Mouse (Mus musculus): ENCODE measurements around the gene Ddi1. TPM values are rescaled to one million over a fixed set of nuclear protein-coding genes. Genes with fewer than 3 reads are reported as not detected.
"Not testable (repeated sequence)": the region's sequence is repeated elsewhere in the genome, so short reads cannot be mapped to it uniquely, and the experiment has no call there.

The Ddi1 gene
- polyA plus RNA-seq, 1 experiment from 2014 or later: not detected

DNA sequence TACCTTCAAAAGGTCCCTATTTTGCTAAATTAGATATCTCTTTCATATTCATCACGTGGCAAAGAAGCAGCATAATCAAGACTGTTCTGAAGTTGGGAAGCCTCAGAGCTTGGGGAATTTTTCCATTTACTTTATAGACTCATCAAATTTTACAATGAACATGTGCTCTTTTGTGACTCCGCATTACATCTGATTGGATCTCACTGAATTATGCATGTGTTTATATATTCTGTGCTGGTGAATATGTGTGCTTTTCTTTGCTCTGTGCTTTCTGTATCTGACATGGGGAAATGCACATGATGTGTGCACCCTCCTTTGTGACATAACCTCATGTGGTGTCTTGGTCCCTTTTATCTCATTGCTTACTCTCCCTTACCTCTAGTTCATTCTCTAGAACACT lies 17.7 kb downstream of the Ddi1 start:
- Histone ChIP-seq H3K27ac (replicated peaks) (no peak overlapping the region), H3K27me3 (no peaks in the 10 kb centered on the region), H3K4me1 (replicated peaks) (no peaks in the 10 kb centered on the region), H3K9ac (no peak overlapping the region), H3K9me3 (replicated peaks) (no peaks in the 10 kb centered on the region), H3K4me2 (no peak overlapping the region), H3K36me3 (replicated peaks) (no peaks in the 10 kb centered on the region), H3K4me3 (replicated peaks) (no peak overlapping the region)
- no peak for ATAC-seq (ENCODE audit: insufficient read depth)
- WGBS (ENCODE audit: insufficient replicate concordance): 59% methylated on average over 2 of the region's 2 CpGs

DNA sequence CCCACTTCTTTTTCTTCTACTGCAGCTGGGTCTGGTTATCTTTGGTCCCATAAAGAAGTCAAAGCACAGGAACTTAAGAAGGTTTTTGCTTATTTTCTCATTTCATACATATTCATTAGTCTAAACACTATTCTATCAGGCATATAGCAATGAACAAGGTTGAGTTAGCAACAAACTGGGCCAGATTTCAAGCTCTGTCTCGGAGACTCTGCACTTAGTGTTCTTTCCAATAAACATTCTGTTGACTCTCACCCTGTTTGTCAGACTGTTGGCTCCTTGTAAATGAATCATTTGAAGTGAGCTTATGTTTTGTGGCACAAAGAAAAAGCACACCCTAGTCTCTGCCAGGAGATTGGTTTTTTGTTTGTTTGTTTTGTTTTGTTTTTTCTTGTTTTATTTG lies 19.3 kb downstream of the Ddi1 start:
- no peak overlapping the region for H3K9ac ChIP-seq
- H3K27me3 ChIP-seq: no peaks in the 10 kb centered on the region
- no peaks in the 10 kb centered on the region for H3K4me1 ChIP-seq (replicated peaks)
- ATAC-seq (ENCODE audit: insufficient read depth): no peak
- H3K4me3 ChIP-seq (replicated peaks): no peak overlapping the region
- H3K36me3 ChIP-seq (replicated peaks): no peaks in the 10 kb centered on the region
- H3K27ac ChIP-seq (replicated peaks): no peak overlapping the region
- WGBS (ENCODE audit: insufficient replicate concordance): 39% methylated on average over 1 of the region's 1 CpGs
- H3K9me3 ChIP-seq (replicated peaks): no peaks in the 10 kb centered on the region
- H3K4me2 ChIP-seq: no peak overlapping the region

DNA sequence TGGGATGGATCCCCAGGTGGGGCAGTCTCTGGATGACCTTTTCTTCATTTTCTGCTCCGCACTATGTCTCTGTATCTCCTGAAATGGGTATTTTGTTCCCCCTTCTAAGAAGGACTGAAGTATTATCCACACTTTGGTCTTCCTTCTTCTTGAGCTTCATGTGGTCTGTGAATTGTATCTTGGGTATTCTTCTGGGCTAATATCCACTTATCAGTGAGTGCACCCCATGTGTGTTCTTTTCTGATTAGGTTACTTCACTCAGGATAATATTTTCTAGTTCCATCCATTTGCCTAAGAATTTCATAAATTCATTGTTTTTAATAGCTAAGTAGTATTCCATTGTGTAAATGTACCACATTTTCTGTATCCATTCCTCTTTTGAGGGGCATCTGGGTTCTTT lies 33.7 kb downstream of the Ddi1 start:
- H3K36me3 ChIP-seq (replicated peaks); H3K4me1 ChIP-seq (replicated peaks); H3K27ac ChIP-seq (replicated peaks); H3K9ac ChIP-seq; H3K9me3 ChIP-seq (replicated peaks); H3K4me3 ChIP-seq (replicated peaks); H3K27me3 ChIP-seq; H3K4me2 ChIP-seq: not testable (repeated sequence)
- 38% methylated on average over 1 of the region's 1 CpGs for whole genome bisulfite sequencing (ENCODE audit: insufficient replicate concordance)
- peak; percentile 64 for ATAC-seq (ENCODE audit: insufficient read depth)

GRCm38 (mm10) chr9:6217505-6217904 lies 52.1 kb downstream of the Ddi1 start:
- no peaks in the 10 kb centered on the region for H3K27me3 ChIP-seq
- H3K27ac ChIP-seq (replicated peaks): no peak overlapping the region
- 44% methylated on average over 1 of the region's 1 CpGs for WGBS (ENCODE audit: insufficient replicate concordance)
- no peaks in the 10 kb centered on the region for H3K9me3 ChIP-seq (replicated peaks)
- no peaks in the 10 kb centered on the region for H3K4me1 ChIP-seq (replicated peaks)
- H3K4me3 ChIP-seq (replicated peaks): no peak overlapping the region
- no peak for ATAC-seq (ENCODE audit: insufficient read depth)
- no peak overlapping the region for H3K4me2 ChIP-seq
- H3K36me3 ChIP-seq (replicated peaks): no peaks in the 10 kb centered on the region
- H3K9ac ChIP-seq: no peak overlapping the region

- 51% methylated on average over 5 of the region's 5 CpGs for WGBS (ENCODE audit: insufficient replicate concordance)
- H3K27me3 ChIP-seq: no peaks in the 10 kb centered on the region
- no peak overlapping the region for H3K27ac ChIP-seq (replicated peaks)
- no peak for ATAC-seq (ENCODE audit: insufficient read depth)
- H3K4me3 ChIP-seq (replicated peaks): no peak overlapping the region
- H3K4me1 ChIP-seq (replicated peaks): no peaks in the 10 kb centered on the region
- no peaks in the 10 kb centered on the region for H3K9me3 ChIP-seq (replicated peaks)
- no peaks in the 10 kb centered on the region for H3K36me3 ChIP-seq (replicated peaks)
- no peak overlapping the region for H3K4me2 ChIP-seq
- no peak overlapping the region for H3K9ac ChIP-seq
Observed at GRCm38 (mm10) chr9:6212862-6213261, 56.8 kb downstream of the Ddi1 start.

Other genes starting within 250 kb of the Ddi1 start
- gene Pdgfd, start 101.3 kb downstream of the Ddi1 start, polyA plus RNA-seq (2015; fragmentation: Nextera tagmentation; extraction: Ambion mirVana): 0.46 and 0.47 TPM in 2 replicates

Measured in liver, embryonic 15.5 days (tissue).